Mouse (Mus musculus) stomach, postnatal 0 days (tissue): ENCODE results near the gene Tle2. TPM values are rescaled to one million over a fixed set of nuclear protein-coding genes. Genes with fewer than 3 reads are reported as not detected.

ENCODE experiments used
- ATAC-seq: fragments of 200-750 bp; cut with Nextera tagmentation; 2 replicates; pipeline ENCODE4 v1.8.0; 2017; ENCODE audit not compliant: low FRiP score, low TSS enrichment
- DNase-seq: peaks from one replicate; pipeline ENCODE4 v3.0.0-alpha.2; 2016; ENCODE audit warnings: low spot score
- H3K27ac ChIP-seq: fragments of 300-500 bp; sonication (generic); replicated peaks from 2 replicates; pipeline ENCODE4 v1.5.1; 2014; ENCODE audit warnings: mild to moderate bottlenecking, control low read depth
- H3K27me3 ChIP-seq: fragments of 300-500 bp; sonication (generic); 2 replicates; pipeline ENCODE4 v1.6.1; 2014; ENCODE audit warnings: low read length; ENCODE audit not compliant: control insufficient read depth, insufficient read depth
- H3K36me3 ChIP-seq: fragments of 300-500 bp; sonication (generic); 2 replicates; pipeline ENCODE4 v1.6.1; 2014; ENCODE audit warnings: low read length, mixed read lengths; ENCODE audit not compliant: control insufficient read depth, insufficient read depth
- H3K4me1 ChIP-seq: fragments of 300-500 bp; sonication (generic); replicated peaks from 2 replicates; pipeline ENCODE4 v1.6.1; 2014; ENCODE audit warnings: antibody characterized with exemption; ENCODE audit not compliant: control insufficient read depth, insufficient read depth
- H3K4me2 ChIP-seq: fragments of 300-500 bp; sonication (generic); replicated peaks from 2 replicates; pipeline ENCODE4 v1.6.1; 2014; ENCODE audit warnings: low read depth, mild to moderate bottlenecking, control low read depth, moderate library complexity
- H3K4me3 ChIP-seq: fragments of 300-500 bp; sonication (generic); 2 replicates; pipeline ENCODE4 v1.5.1; 2014; ENCODE audit warnings: low read depth, low read length, control low read depth
- H3K9ac ChIP-seq: fragments of 300-500 bp; sonication (generic); 2 replicates; pipeline ENCODE4 v1.6.1; 2014; ENCODE audit warnings: mild to moderate bottlenecking, low read length, control low read depth, mixed read lengths
- H3K9me3 ChIP-seq: fragments of 300-500 bp; sonication (generic); 2 replicates; pipeline ENCODE4 v1.6.1; 2016; ENCODE audit warnings: low read length; ENCODE audit not compliant: control insufficient read depth
- CTCF ChIP-seq: IDR thresholded peaks from 2 replicates; pipeline ENCODE4 v1.5.1; 2016; ENCODE audit warnings: antibody characterized with exemption, low read depth, mild to moderate bottlenecking, moderate library complexity
- EP300 ChIP-seq: optimal IDR thresholded peaks from 2 replicates; pipeline ENCODE3; 2016; ENCODE audit warnings: antibody characterized with exemption
- whole genome bisulfite sequencing: fragments of 180-500 bp; shearing (Covaris S2); extraction: QIAGEN DNeasy Blood & Tissue Kit; methylation state at CpG from one replicate; pipeline ENCODE4 v1.1.7; 2014; 5-methylcytosine and 5-hydroxymethylcytosine counted together
- polyA plus RNA-seq: library from polyadenylated mRNA; unstranded; fragments of >200 nt; fragmentation: Nextera tagmentation; extraction: Ambion mirVana; gene quantifications from 2 replicates; pipeline ENCODE4 v1.2.1, GENCODE M21; 2015

Gene Tle2
- polyA plus RNA-seq, 1 experiment from 2014 or later = 4.8 TPM

DNA sequence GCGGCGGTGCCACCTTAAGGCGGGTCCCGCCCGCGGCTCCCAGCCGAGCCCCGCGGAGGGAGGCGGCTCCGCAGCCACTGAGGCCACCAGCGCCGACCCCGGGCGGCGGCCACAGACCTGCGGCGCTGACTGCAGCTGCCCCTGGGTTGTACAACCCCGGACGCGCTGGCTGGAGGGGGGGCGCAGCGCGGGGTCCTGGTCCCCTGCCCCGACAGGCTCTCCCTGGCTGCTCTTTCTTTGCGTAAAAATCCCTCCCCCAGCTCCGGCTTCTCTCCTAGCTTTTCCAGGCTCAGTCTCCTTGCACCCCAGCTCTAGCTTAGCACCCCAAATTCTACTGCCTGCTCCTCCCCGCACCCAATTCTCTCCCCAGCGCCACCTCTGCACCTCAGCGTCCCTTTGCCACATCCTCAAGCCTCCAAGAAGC is 859 bp downstream of the Tle2 start:
- H3K27me3 ChIP-seq = no peaks in the 10 kb centered on the region
- peak overlapping the region; percentile 61 for H3K4me3 ChIP-seq
- DNase-seq (no peak), ATAC-seq (no peak)
- no peaks in the 10 kb centered on the region for H3K36me3 ChIP-seq
- TF ChIP-seq CTCF (no peak), EP300 (no peak)
- under 1% methylated on average over 28 of the region's 30 CpGs for WGBS
- peak overlapping the region; percentile 68 for H3K9ac ChIP-seq
- H3K9me3 ChIP-seq = no peaks in the 10 kb centered on the region
- no peak overlapping the region for H3K27ac ChIP-seq
- peak overlapping the region; percentile 91 for H3K4me2 ChIP-seq
- H3K4me1 ChIP-seq = peaks cover 12% of the 10 kb centered on the region

DNA sequence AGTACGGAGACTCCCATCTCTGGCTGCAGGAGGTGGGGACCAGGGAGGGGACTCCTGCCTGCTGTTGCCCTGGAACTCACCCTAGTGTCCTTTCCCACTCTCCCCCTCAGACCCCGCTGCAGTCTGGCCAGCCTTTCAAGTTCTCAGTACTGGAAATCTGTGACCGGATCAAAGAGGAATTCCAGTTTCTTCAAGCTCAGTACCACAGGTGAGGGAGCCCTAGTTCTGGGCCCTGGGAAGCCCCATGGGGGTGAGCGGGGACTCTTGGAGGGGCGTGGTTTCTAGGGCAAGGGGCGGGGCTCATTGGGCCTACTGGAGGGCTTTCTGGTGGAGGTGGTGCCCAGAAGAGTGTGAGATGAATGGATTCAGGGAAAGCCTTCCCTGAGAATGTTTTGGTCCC is 1.3 kb downstream of the Tle2 start:
- no peaks in the 10 kb centered on the region for H3K9me3 ChIP-seq
- H3K27ac ChIP-seq = no peak overlapping the region
- peak overlapping the region; percentile 61 for H3K4me3 ChIP-seq
- peak overlapping the region; percentile 68 for H3K9ac ChIP-seq
- ATAC-seq (no peak), DNase-seq (no peak)
- peaks cover 10% of the 10 kb centered on the region for H3K4me1 ChIP-seq
- 2% methylated on average over 6 of the region's 6 CpGs for WGBS
- no peaks in the 10 kb centered on the region for H3K36me3 ChIP-seq
- TF ChIP-seq CTCF = no peak
- no peaks in the 10 kb centered on the region for H3K27me3 ChIP-seq
- peak overlapping the region; percentile 91 for H3K4me2 ChIP-seq

DNA sequence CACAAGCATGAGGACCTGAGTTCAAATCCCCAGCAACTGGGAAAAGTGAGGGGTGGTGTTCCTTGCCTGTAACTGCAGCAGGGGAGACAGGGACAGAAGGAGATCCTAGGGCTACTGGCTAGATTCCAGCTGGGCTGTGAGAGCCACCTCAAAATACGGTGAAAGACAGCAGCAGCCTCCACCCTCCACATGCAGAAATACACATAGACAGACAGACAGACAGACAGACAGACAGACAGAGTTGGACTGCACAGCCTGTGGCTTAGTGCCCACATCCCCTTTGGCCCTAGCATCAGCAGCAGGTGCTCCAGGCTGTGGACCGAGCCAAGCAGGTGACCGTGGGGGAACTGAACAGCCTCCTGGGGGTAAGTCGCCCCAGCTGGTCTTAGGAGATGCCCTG is 5.6 kb downstream of the Tle2 start:
- no peak overlapping the region for H3K4me2 ChIP-seq

DNA sequence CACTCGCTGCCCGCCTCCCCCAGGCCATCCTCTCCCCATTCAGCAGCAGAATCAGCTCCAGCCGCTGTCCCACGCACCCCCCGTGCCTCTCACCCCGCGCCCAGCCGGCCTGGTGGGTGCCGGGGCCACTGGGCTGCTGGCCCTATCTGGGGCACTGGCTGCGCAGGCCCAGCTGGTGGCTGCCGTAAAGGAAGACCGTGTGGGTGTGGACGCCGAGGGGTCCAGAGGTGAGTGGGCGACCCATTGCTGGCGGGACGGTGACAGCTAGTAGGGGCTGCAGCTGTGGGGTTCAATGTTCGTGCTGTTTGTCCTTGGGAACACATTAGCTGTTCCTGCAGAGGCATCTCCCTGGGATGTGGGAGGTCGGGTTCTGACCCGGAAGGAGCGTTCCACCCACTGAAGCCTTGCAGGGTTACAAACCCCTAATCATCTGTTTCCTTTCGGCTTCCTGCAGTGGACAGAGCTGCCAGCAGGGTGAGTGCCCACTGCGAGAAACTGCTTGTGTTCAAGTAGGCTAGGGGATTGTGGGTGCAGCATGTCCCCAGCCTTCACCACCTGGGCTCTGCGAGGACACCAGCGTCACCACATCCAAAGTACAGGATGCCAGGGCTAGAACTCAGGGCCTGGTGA is 6.2 kb downstream of the Tle2 start:
- H3K27ac ChIP-seq = no peak overlapping the region
- no peaks in the 10 kb centered on the region for H3K9me3 ChIP-seq
- H3K9ac ChIP-seq = no peak overlapping the region
- no peaks in the 10 kb centered on the region for H3K27me3 ChIP-seq
- H3K4me1 ChIP-seq = peaks cover 2% of the 10 kb centered on the region; the same call in 1 of the 2 replicates
- no peak overlapping the region for H3K4me2 ChIP-seq
- TF ChIP-seq EP300 (no peak), CTCF (peak; percentile 50)
- no peak overlapping the region for H3K4me3 ChIP-seq
- no peak for DNase-seq
- WGBS = 63% methylated on average over 23 of the region's 25 CpGs
- ATAC-seq = no peak
- no peaks in the 10 kb centered on the region for H3K36me3 ChIP-seq

More for the DNA sequence above, 5.6 kb downstream of the Tle2 start:
- no peak overlapping the region for H3K27ac ChIP-seq
- no peak overlapping the region for H3K4me3 ChIP-seq
- H3K36me3 ChIP-seq = no peaks in the 10 kb centered on the region
- ATAC-seq (no peak), DNase-seq (no peak)
- no peak overlapping the region for H3K9ac ChIP-seq
- no peaks in the 10 kb centered on the region for H3K27me3 ChIP-seq
- TF ChIP-seq EP300 (no peak), CTCF (no peak)
- peaks cover 4% of the 10 kb centered on the region; the same call in 1 of the 2 replicates for H3K4me1 ChIP-seq
- WGBS = 76% methylated on average over 4 of the region's 4 CpGs
- H3K9me3 ChIP-seq = no peaks in the 10 kb centered on the region

DNA sequence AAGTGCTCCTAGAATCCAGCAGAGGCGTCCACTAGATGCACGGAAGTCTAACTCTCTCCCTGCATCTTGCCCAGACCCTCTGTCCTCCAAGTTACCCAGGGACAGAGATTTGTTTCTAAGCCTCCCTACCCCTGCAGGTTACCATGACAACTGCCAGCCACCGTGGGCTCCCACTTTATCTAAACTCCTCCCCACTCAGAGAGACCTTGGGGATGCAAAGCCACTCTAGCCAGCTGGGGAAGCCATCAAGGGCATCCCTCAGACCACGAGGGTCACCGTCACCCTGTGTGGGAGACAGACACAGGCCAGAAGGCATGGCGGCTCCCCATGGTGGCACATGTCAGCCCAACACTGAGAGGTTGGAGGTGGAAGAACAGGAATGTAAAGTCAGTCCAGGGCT is 9.0 kb downstream of the Tle2 start:
- no peaks in the 10 kb centered on the region for H3K27me3 ChIP-seq
- no peak overlapping the region for H3K9ac ChIP-seq
- ATAC-seq (no peak), DNase-seq (no peak)
- H3K27ac ChIP-seq = no peak overlapping the region
- H3K4me1 ChIP-seq = no peaks in the 10 kb centered on the region
- H3K36me3 ChIP-seq = no peaks in the 10 kb centered on the region
- no peak overlapping the region for H3K4me2 ChIP-seq
- no peak for TF ChIP-seq CTCF
- TF ChIP-seq EP300 = no peak
- 57% methylated on average over 6 of the region's 6 CpGs for WGBS
- H3K9me3 ChIP-seq = no peaks in the 10 kb centered on the region
- H3K4me3 ChIP-seq = no peak overlapping the region

DNA sequence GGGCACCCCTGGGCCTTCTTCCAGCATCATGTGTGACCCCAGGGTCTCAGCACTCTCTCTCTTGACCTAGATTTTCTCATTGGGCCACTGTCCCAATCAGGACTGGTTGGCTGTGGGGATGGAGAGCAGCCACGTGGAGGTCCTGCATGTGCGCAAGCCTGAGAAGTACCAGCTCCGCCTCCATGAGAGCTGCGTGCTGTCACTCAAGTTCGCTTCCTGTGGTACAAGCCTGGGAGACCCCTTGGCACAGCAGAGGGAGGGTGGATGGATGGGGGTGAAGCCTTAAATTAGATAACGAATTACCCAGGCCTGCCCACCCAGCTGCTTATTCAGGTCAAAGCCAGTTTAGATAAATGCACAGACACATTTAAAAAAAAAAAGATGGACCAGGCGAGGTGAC is 14.4 kb downstream of the Tle2 start:
- Histone ChIP-seq H3K9ac (no peak overlapping the region), H3K27me3 (no peaks in the 10 kb centered on the region), H3K9me3 (no peaks in the 10 kb centered on the region), H3K4me3 (no peak overlapping the region), H3K4me1 (no peaks in the 10 kb centered on the region), H3K36me3 (no peaks in the 10 kb centered on the region), H3K4me2 (no peak overlapping the region), H3K27ac (no peak overlapping the region)
- TF ChIP-seq CTCF (no peak), EP300 (no peak)
- ATAC-seq (no peak), DNase-seq (no peak)
- 70% methylated on average over 7 of the region's 7 CpGs for WGBS
